Mouse (Mus musculus) urinary bladder, postnatal 4 days (tissue): ENCODE measurements around the gene Grid2.
A peak's percentile ranks its signal among the peaks of the same experiment; 100 is the strongest.
"Not testable (repeated sequence)": the region's sequence is repeated elsewhere in the genome, so short reads cannot be mapped to it uniquely, and the experiment has no call there.

ENCODE experiments used
- DNase-seq, 2 experiments: peaks; one replicate each; pipeline ENCODE4 v3.0.0; 2021 to 2022; ENCODE audit warnings: low spot score in 2 of 2

The Grid2 gene

DNA sequence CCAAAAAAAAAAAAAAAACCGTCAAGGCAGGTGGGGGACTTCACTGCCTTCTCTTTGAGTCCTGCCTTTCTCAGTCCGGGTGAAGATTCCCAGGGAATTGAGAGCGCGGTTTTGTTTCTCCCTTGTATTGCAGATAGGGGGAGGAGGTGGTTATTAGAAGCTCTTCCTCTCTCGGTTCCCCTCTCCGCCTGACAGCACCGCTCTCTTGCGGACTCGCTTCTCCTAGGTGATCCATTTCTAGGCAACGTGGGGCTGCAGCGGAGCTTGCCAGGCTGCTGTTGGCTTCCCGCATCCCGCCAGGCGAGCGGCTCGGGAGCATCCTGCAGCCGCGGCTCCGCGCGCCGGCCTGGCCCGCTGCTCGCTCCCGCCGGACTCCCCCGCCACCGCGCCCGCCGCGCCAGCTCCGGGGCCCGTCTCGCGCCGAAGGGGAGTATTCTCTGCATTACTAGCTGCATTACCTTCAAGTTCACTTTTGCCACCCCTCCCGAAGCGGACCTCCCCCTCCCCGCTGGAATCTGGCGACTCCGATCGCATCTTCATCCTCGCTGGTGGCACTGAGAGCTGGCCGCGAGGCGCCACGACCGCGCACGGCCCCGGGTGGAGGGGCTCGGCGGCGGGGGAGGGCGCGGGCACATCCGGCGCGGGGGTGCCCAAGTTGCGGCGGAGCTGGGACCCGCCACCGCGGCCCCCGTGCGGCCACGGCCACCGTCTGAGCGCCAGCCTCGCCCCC lies at the start of gene Grid2:
Grid2 (plus strand) TSS at position 51 of the 730 bp plus-strand sequence.
- DNase-seq: peak in 1 of 2 experiments; percentile 17

DNA sequence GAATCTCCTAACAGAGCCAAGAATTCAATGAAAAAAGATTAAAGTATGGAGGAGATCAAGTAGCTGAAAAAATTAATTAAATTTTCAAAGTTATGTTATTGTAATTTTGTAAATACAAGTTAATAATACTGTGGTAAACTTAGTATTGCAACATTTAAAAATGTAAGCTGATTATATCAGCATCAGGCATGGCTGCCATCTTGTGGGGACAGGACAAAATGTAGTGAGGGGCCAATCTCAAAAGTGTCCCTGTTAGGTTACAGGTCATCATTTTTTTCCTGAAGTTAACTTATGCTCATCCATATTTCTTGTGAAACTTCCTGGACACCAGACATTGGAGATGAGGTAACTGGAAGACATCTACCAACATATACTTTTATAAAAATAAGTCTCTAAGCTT lies 4.9 kb upstream of the Grid2 start:
- no peak for DNase-seq

DNA sequence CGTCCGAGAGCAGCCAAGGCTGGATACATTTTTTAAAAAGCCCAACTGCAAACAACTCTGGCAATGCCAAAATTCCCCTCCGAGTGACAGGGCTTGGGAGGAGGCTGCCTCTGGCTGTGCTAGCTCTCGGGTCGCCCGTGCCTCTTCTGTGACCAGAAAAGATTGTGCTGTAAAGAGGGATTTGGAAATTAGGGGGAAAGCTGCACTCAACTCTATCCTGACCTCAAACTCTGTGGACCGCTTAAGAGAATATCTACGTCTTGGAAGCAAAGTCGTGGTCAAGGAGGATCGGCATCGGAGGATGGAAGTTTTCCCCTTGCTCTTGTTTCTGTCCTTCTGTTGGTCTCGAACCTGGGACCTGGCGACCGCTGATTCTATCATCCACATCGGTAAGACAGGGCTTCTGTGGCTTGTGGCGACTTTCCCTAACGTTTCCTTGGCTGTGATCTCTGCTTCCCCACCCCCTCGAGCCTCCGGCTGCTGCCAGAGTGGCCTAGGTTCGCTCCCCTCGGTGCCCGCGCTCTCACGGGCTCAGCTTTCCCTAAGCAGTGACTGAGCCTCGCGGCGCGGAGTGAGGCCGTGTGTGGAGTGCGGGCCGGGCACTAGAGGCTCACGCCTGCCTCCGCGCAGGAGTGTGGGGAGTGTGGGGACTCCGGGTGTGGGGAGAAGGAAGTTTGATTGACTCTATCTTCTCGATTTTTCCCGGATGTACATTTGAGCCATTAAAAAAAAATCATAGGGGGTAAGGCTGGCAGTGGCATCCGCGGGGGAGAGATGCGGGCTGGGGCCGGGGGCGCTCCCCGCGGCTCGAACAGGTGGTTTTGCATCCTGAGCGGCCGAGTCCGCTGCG lies 1.1 kb downstream of the Grid2 start:
- peak in 1 of 2 experiments; percentile 18 for DNase-seq

DNA sequence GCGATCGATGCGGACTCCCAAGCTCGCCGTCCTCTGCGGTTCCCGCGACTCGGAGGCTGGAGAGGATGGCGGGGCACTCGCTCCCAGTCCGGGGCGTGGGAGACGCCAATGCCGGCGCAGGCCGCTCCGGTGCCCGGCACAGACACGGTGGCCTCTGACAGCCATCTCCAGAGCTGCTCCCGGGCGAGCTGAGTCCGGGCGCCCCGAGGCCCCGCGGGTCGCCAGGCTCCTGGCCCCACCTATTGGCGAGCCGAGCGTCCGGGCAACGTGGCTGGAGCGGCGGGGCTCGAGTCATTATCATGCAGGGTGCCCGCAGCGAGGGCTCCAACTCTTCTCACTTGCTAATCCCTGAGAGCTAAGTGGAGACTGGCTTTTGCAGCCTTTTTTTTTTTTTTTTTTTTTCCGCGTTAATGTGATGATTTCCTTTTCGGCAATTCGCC lies 1.8 kb downstream of the Grid2 start:
- peak; percentile 17 to 58 for DNase-seq

- no peak for DNase-seq
Measured at GRCm38 (mm10) chr6:63257876-63258275, 2.2 kb downstream of the Grid2 start.

DNA sequence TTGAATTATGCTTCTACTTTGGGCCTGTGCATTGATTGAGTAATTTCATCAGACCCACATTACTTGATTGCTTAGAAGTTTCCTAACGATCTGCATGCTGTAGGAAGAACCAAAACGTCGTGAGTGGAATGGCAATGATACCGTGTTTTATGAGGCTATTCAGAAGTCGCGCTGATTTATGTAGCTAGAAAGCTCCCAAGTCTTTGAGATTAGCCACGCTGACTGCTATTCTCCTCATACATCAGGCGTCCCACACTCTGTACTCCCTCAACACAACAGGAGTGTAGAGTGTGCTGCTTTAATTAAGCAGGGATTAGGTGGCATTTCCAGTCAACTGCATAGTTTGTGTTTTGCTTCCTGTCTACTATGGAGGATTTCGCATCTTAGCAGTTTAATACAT lies 4.1 kb downstream of the Grid2 start:
- no peak for DNase-seq

- DNase-seq: no peak
Measured at GRCm38 (mm10) chr6:63284419-63284818, 28.7 kb downstream of the Grid2 start.

GRCm38 (mm10) chr6:63342438-63343004 lies 86.8 kb downstream of the Grid2 start:
- no peak for DNase-seq

- no peak for DNase-seq
Measured at GRCm38 (mm10) chr6:63347015-63347414, 91.3 kb downstream of the Grid2 start.

- DNase-seq: no peak
Measured at GRCm38 (mm10) chr6:63381061-63381611, 125.5 kb downstream of the Grid2 start.

GRCm38 (mm10) chr6:63401698-63402097 lies 146.0 kb downstream of the Grid2 start:
- DNase-seq: no peak

DNA sequence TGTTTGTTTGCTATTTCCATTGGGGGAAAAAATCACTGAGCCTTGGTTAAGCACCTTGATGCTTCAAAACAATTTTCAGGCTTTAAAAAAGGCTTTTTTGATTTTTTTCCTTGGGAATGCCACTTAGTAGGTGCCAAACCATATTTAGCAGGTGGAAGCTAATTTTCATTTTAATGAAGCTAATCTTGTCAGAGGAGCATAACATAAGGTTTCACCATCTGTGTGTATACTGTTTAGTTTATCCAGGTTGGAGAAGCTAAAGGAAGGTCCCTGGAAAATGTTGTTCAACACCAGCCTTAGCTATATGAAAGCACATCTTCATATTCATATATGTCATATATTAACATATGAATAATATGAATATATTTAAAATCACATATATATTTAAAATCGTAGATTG lies 161.9 kb downstream of the Grid2 start:
- DNase-seq: no peak

DNA sequence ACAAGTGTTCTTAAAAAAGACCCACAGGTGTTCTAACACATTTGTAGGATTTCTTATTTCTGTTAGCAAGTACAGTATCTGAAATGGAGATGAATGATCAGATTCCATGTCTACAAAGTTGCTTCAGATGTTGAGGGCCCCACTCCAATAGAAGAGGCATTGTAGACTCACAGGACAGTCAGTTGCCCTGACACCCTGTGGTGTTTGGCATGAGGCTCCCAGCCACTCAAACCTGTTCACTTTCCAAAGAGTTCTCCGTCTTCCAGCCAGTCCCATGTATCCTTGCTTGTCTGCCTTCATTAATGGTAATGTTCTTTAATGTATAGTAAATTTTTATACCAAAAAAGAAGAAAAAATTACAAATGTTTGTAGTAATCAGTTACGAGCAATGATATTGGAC lies 177.1 kb downstream of the Grid2 start:
- DNase-seq: no peak

- no peak for DNase-seq
Measured at GRCm38 (mm10) chr6:63448175-63448574, 192.5 kb downstream of the Grid2 start.

GRCm38 (mm10) chr6:63482141-63482540 lies 226.5 kb downstream of the Grid2 start:
- DNase-seq: no peak

DNA sequence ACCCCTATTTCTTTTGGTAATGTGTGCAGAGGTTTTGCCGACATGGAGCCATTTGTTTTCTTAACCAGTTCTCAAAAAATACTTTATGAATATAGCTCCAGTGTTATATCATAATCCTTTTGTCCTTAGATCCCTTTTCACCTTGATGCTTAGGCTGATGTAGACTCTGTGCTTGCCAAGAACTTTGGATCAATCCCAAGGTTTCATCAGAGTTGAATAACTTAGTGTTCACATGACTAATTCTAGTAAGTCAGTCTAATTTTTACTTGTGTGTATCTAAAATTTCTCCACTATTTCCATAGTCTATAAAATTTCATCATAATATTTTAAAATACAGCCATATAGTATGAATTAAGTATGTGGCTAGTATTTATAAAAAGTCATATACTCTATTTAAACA lies 259.3 kb downstream of the Grid2 start:
- no peak for DNase-seq

- no peak for DNase-seq
Measured at GRCm38 (mm10) chr6:63515957-63516356, 260.3 kb downstream of the Grid2 start.

DNA sequence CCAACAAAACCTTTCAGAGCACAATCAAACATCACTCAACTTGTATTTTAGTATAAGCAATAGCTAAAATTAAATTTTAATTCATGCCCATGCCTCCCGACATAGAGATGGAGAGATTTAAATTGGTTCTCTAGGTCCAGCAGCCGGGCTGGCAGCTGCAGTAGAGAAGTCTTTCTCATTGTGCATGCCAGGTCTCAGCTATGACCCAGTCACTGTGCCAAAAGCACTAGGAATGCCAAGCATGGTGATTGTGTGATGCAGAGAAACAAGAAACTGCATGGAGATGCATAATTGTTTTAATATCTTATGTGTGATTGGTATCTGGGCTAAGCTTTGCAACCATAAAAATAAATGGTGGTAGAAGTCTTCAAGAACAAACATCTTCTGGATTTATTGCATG lies 276.1 kb downstream of the Grid2 start:
- DNase-seq: no peak

DNA sequence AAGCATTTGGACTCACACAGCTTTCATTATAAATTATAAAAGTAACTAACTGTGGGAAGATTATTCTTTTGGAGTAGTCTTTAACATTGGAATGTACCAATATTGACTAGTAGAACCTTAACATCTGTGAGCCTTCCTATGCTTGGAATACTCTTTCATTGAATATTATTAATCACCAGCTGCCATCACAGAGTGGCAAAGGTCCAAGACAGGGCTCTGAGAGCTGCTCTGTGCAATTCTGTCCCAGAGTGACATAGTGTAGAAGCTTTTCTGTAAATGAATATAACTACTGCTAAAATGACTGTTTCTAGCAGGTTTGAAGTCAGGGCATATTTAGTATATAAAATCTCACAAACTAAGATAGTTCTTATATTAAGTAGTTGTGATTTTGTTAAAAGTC lies 277.2 kb downstream of the Grid2 start:
- no peak for DNase-seq

DNA sequence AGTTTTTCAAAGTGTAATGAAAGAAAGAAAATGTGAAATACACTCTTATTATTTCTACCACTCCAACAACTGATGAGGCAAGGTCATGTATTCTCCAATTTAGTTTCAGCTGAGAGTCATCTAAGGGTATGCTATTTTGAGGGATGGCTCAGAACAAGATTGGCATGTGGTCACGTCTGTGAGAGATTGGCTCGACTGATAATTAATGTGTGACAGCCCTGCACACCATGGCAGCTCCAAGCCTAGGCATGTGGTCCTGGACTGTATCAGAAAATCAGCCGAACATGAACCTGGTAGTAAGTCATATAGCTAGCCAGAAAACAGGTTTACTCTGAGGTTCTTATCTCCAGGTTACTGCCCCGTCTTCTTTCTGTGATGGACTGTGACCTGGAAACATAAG lies 292.1 kb downstream of the Grid2 start:
- DNase-seq: no peak

DNA sequence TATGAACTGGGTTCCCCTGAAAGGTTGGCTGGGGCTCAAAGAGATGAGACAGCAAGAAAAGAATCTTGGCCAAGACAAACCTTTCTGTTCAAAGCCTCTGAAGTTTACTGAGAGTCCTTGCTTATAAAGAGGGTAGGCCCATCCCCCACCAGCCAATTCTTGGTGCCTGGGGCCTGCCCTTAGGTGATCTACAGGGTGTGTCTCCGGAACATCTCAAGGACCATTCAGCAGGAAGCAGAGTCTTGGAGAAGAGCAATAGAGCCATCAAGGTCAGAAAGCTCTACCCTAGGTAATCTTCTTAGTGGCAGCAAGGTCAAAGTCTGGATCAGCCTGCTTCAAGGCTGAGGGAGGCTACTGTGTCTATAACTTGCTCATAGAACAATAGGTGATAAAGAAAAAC lies 313.1 kb downstream of the Grid2 start:
- DNase-seq: not testable (repeated sequence)

DNA sequence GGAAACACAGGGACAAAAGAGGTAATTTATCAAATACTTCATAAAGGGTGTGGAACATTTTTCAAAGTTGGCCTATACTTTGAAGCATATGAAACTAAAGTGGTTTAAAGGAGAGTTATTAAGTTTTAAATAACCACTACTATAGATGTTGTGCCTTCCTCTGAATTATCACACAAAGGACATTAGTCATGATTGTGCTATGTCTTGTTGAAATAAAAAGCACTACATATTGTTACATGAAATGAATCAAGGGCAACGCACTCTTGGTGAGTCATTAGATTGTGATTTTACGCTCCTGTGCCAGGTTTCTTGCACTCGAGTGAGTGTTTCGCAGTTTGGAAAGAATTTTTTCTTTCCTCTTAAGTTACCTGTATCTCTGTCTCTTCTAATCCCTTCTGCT lies 335.0 kb downstream of the Grid2 start:
- DNase-seq: no peak
